In genomic region chr16:67344194-67344593, GRCm38 (mm10) we compare ENCODE assay signal across 28 mouse cellular contexts.
DNase-seq lines count a peak whose midpoint lies in the region; ATAC-seq and TF ChIP-seq lines count a peak whose summit lies in the region.
"Had no signal": no experiment of that assay in that cellular context is flagged by ENCODE, and none has a peak within 500 bp of the region (broad histone marks: within the 10 kb centered on the region; RNA-seq: fewer than 3 reads in every experiment).

No protein-coding gene starts in this region.

- no peak overlapping the region for H3K9ac ChIP-seq in hindbrain, embryonic 16.5 days (ENCODE audit: low read depth, low read length)
- H3K9ac ChIP-seq: heart, embryonic 12.5 days; kidney, embryonic 15.5 days; limb, embryonic 13.5 days; lung, embryonic 15.5 days; midbrain, embryonic 12.5 days; neural tube, embryonic 12.5 days had no signal

- no peaks in the 10 kb centered on the region for H3K36me3 ChIP-seq in hindbrain, embryonic 16.5 days (ENCODE audit: control insufficient read depth, insufficient read depth, low read length)
- H3K36me3 ChIP-seq: heart, embryonic 12.5 days; kidney, embryonic 15.5 days; limb, embryonic 13.5 days; lung, embryonic 15.5 days; midbrain, embryonic 12.5 days; neural tube, embryonic 12.5 days had no signal

- ATAC-seq in hindbrain, embryonic 16.5 days: peak; percentile 60
- ATAC-seq: activated CD4-positive, CD25-positive, alpha-beta regulatory T cell, adult 4 months had no signal

- peak; percentile 9 for DNase-seq in retina, postnatal 1 day
- no peak for DNase-seq in retina, embryonic 14.5 days (ENCODE audit: low spot score)
- peak; percentile 29 for DNase-seq in embryo, embryonic 11 days
- no peak for DNase-seq in cerebellum, adult 8-10 months
- DNase-seq in gastrocnemius, postnatal 25 days: no peak
- no peak for DNase-seq in gastrocnemius, adult 2 months
- DNase-seq: adrenal gland, adult 2 months; adrenal gland, postnatal 36 days; B cell, adult 2 months; cerebellum, adult 2 months; cerebellum, postnatal 25 days; heart, adult 2 months; heart, postnatal 4 days; kidney, adult 18-20 months; kidney, postnatal 25 days; right cerebral cortex, postnatal 14 days; thymus, adult 18-20 months; thymus, postnatal 25 days had no signal

- intact Hi-C loops in gastrocnemius, adult 2 months (cut with DNase I): no loop called here

- no peaks in the 10 kb centered on the region for H3K27me3 ChIP-seq in hindbrain, embryonic 16.5 days (replicated peaks; ENCODE audit: control insufficient read depth, insufficient read depth, low read length)
- H3K27me3 ChIP-seq: heart, embryonic 12.5 days; kidney, embryonic 15.5 days; limb, embryonic 13.5 days; lung, embryonic 15.5 days; midbrain, embryonic 12.5 days; neural tube, embryonic 12.5 days had no signal

- H3K4me2 ChIP-seq in hindbrain, embryonic 16.5 days (ENCODE audit: low read length): no peak overlapping the region
- H3K4me2 ChIP-seq: heart, embryonic 12.5 days; kidney, embryonic 15.5 days; limb, embryonic 13.5 days; liver, embryonic 11.5 days; lung, embryonic 15.5 days; midbrain, embryonic 12.5 days; neural tube, embryonic 12.5 days had no signal

- no peak overlapping the region for H3K27ac ChIP-seq in hindbrain, embryonic 16.5 days (ENCODE audit: low read depth, low read length)
- no peak overlapping the region for H3K27ac ChIP-seq in gastrocnemius, adult 2 months
- H3K27ac ChIP-seq: heart, adult 2 months; kidney, embryonic 15.5 days; limb, embryonic 13.5 days; lung, embryonic 15.5 days; midbrain, embryonic 12.5 days; neural tube, embryonic 12.5 days had no signal

- no peaks in the 10 kb centered on the region for H3K4me1 ChIP-seq in hindbrain, embryonic 16.5 days (ENCODE audit: control insufficient read depth, insufficient read depth, low read depth, low read length)
- H3K4me1 ChIP-seq: heart, embryonic 12.5 days; kidney, embryonic 15.5 days; limb, embryonic 13.5 days; lung, embryonic 15.5 days; midbrain, embryonic 12.5 days; neural tube, embryonic 12.5 days had no signal

- no peak for TF ChIP-seq CTCF in gastrocnemius, adult 2 months (IDR thresholded peaks at IDR 0.05)

- no peak overlapping the region for H3K4me3 ChIP-seq in hindbrain, embryonic 16.5 days (ENCODE audit: low read length)
- no peak overlapping the region for H3K4me3 ChIP-seq in gastrocnemius, adult 2 months
- H3K4me3 ChIP-seq: erythroblast, embryonic 14.5 days; heart, adult 2 months; heart, embryonic 12.5 days; kidney, embryonic 15.5 days; limb, embryonic 13.5 days; lung, embryonic 15.5 days; midbrain, embryonic 12.5 days; neural tube, embryonic 12.5 days had no signal

- H3K9me3 ChIP-seq in hindbrain, embryonic 16.5 days (ENCODE audit: control insufficient read depth, low read length): no peaks in the 10 kb centered on the region
- H3K9me3 ChIP-seq: heart, embryonic 12.5 days; kidney, embryonic 15.5 days; limb, embryonic 13.5 days; lung, embryonic 15.5 days; midbrain, embryonic 12.5 days; neural tube, embryonic 12.5 days had no signal

- 26% methylated on average over 5 of the region's 5 CpGs for WGBS in hindbrain, embryonic 16.5 days

Comparison
In these comparisons a context has a peak if more than half of its experiments do, and no peak if none do; other contexts are left out.
1. DNase-seq: peak in retina, postnatal 1 day (single experiment) and embryo, embryonic 11 days (single experiment); none in retina, embryonic 14.5 days (single experiment), cerebellum, adult 8-10 months (single experiment), gastrocnemius, postnatal 25 days (single experiment) and gastrocnemius, adult 2 months (single experiment).